Mouse (Mus musculus) midbrain, embryonic 11.5 days (tissue): Measurements from ENCODE around the gene Tbxas1. TPM values are rescaled to one million over a fixed set of nuclear protein-coding genes. Genes with fewer than 3 reads are reported as not detected.
A peak's percentile ranks its signal among the peaks of the same experiment; 100 is the strongest.

Experiments used
- ATAC-seq: fragments of 200-750 bp; cut with Nextera tagmentation; 2 replicates; pipeline ENCODE4 v1.8.0; 2017; ENCODE audit warnings: moderate TSS enrichment, moderate library complexity; ENCODE audit not compliant: low FRiP score
- DNase-seq: peaks from one replicate; pipeline ENCODE4 v3.0.0; 2015; ENCODE audit warnings: low spot score; ENCODE audit errors: missing footprints
- H3K27ac ChIP-seq: fragments of 300-500 bp; sonication (generic); 2 replicates; pipeline ENCODE4 v1.5.1; 2014; ENCODE audit warnings: low read depth, low read length
- H3K27me3 ChIP-seq: fragments of 300-500 bp; sonication (generic); 2 replicates; pipeline ENCODE4 v1.6.1; 2014; ENCODE audit warnings: mild to moderate bottlenecking, low read length, moderate library complexity, mixed read lengths; ENCODE audit not compliant: control insufficient read depth, insufficient read depth
- H3K36me3 ChIP-seq: fragments of 300-500 bp; sonication (generic); 2 replicates; pipeline ENCODE4 v1.6.1; 2014; ENCODE audit warnings: mild to moderate bottlenecking, low read length, moderate library complexity, mixed read lengths; ENCODE audit not compliant: control insufficient read depth, insufficient read depth
- H3K4me1 ChIP-seq: fragments of 300-500 bp; sonication (generic); 2 replicates; pipeline ENCODE4 v1.6.1; 2014; ENCODE audit warnings: low read length; ENCODE audit not compliant: control insufficient read depth, insufficient read depth
- H3K4me2 ChIP-seq: fragments of 300-500 bp; sonication (generic); 2 replicates; pipeline ENCODE4 v1.6.1; 2014; ENCODE audit warnings: mild to moderate bottlenecking, moderate library complexity
- H3K4me3 ChIP-seq: fragments of 300-500 bp; sonication (generic); 2 replicates; pipeline ENCODE4 v1.5.1; 2014; ENCODE audit warnings: low read depth, low read length
- H3K9ac ChIP-seq: fragments of 300-500 bp; sonication (generic); 2 replicates; pipeline ENCODE4 v1.6.1; 2014; ENCODE audit warnings: low read length
- H3K9me3 ChIP-seq: fragments of 300-500 bp; sonication (generic); 2 replicates; pipeline ENCODE4 v1.6.1; 2016; ENCODE audit warnings: low read length; ENCODE audit not compliant: control insufficient read depth
- WGBS: fragments of 180-500 bp; shearing (Covaris S2); extraction: QIAGEN DNeasy Blood & Tissue Kit; methylation state at CpG from one replicate; pipeline ENCODE4 v1.1.7; 2014; 5-methylcytosine and 5-hydroxymethylcytosine counted together
- polyA plus RNA-seq: library from polyadenylated mRNA; unstranded; fragments of >200 nt; fragmentation: Nextera tagmentation; extraction: Ambion mirVana; gene quantifications from 2 replicates; pipeline ENCODE4 v1.2.1, GENCODE M21; 2014

Tbxas1 gene
- polyA plus RNA-seq, 1 experiment from 2014 or later, result 1.5 TPM

DNA sequence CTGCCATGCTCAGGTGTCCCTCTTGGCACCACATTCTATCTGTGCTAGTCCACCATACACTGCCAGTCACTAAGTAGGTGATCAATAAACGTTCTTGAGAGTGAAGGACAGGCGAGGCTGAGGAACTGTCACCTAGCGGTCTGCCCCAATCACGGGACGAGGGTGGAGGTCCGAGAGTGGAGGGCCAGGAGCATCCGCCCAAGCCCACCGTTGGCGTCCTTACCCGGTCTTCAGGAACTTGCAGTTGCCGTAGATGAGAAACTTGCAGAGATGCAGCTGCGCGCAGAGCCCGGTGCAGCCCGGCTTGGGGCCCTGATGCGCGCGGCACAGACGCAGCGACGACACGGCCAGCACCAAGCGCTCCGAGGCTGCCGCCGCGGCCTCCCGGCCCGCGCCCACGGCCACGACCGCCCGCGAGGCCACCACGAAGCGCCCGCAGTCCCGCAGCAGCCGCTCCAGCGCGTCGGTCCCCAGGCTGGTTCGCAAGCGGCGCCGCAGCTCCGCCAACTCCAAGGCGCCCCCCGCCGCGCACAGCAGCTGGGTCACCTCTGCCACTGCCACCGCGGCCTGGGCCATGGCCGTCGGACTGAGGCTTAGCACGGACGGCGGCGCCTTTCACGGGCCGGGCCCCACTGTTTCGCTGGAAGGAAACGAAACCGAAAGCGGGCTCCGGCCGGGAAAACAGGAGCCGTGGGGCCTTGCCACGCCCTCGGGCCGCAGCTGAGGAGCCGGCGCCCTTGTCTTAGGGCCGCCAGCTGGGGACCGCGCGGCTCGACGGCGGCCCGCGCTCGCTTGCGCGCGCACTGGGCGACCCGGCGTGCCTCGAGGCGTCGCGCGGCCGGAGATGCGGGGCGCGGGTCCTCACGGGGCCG, 242.6 kb downstream of the Tbxas1 start, which contains the start of gene Parp12:
Parp12 (minus strand) TSS at position 766 of the 872 bp plus-strand sequence.
- Histone ChIP-seq H3K9me3 (0 out of 2 replicates have a peak, but pooled peaks cover 3% of the 10 kb centered on the region), H3K4me2 (peak within 1 kb of the TSS; percentile 52), H3K9ac (peak within 1 kb of the TSS; percentile 58), H3K4me1 (no peaks in the 10 kb centered on the region), H3K27me3 (peaks cover 30% of the 10 kb centered on the region), H3K36me3 (no peaks in the 10 kb centered on the region), H3K4me3 (peak within 1 kb of the TSS; percentile 57), H3K27ac (no peak within 1 kb of the TSS)
- ATAC-seq (peak; percentile 81), DNase-seq (peak; percentile 96)
- 3% methylated on average over 98 of the region's 101 CpGs for WGBS

DNA sequence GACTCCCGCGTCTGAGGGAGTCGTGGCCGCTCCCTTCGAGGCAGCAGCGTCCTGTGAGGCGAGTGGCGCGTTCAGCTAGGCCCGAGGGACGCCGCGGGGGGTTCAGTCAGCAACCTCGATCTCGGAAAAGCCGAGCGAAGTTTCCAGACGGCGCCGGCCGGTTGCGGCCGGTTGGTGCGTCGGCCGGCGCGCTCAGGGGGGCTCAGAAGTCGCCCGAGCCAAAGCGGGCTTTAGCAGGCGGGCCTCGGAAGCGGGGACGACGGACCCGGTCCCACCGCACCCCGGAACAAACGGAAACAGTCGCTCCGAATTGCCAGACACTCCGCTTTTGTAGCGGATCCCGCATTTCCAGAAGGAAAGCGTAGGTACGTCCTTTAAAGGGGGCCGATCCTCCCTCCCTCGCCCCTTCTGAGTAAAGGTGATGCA, 243.3 kb downstream of the Tbxas1 start:
- Histone ChIP-seq H3K27ac (no peak overlapping the region), H3K9me3 (0 out of 2 replicates have a peak, but pooled peaks cover 3% of the 10 kb centered on the region), H3K4me1 (no peaks in the 10 kb centered on the region), H3K4me2 (peak overlapping the region; percentile 52), H3K4me3 (peak overlapping the region; percentile 57), H3K36me3 (no peaks in the 10 kb centered on the region), H3K9ac (peak overlapping the region; percentile 58), H3K27me3 (peaks cover 30% of the 10 kb centered on the region)
- DNase-seq (peak; percentile 94), ATAC-seq (peak; percentile 16; the same call in 1 of the 2 replicates)
- WGBS, result 10% methylated on average over 49 of the region's 49 CpGs

DNA sequence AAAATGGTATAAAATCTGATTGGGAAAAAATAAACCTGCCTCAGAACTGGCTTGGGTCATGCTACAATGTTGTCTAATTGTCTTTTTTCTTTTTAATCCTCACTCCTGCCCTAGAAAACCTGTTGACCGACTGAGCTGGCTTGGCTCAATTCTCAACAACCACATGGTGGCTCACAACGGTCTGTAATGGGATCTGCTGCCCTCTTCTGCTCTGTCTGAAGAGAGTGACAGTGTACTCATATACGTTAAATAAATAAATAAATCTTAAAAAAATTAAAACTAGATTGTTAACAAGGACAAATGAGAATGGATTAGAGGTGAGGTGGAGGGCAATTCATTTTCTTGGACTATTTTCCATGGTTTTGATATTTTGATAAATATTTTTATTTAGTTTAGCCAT, 245.5 kb downstream of the Tbxas1 start:
- peaks cover 30% of the 10 kb centered on the region for H3K27me3 ChIP-seq
- H3K9me3 ChIP-seq, result 0 out of 2 replicates have a peak, but pooled peaks cover 3% of the 10 kb centered on the region
- H3K36me3 ChIP-seq, result no peaks in the 10 kb centered on the region
- H3K4me3 ChIP-seq, result no peak overlapping the region
- ATAC-seq (no peak), DNase-seq (no peak)
- H3K4me2 ChIP-seq, result no peak overlapping the region
- WGBS, result 66% methylated on average over 3 of the region's 3 CpGs
- no peak overlapping the region for H3K9ac ChIP-seq
- H3K4me1 ChIP-seq, result no peaks in the 10 kb centered on the region
- H3K27ac ChIP-seq, result no peak overlapping the region

DNA sequence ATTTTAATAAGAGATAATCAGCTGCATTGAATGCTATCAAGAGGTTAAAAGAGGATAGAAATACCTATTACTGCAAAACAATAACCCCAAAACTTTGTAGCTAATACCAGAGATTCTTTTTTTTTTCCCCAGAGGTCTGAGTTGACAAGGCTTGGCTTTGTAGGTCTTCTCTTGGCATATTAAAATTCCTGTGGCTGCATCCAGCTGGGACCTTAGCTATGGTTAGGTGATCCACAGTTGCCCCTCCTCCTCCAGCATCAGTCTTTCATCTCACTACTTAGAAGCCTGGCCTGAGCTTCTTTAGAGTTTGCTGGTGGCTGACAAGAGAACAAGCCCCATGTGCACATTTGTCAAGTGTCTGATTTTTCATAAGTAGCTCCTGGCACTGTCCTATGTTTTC, 249.5 kb downstream of the Tbxas1 start:
- Histone ChIP-seq H3K27me3 (no peaks in the 10 kb centered on the region), H3K4me2 (no peak overlapping the region), H3K4me1 (no peaks in the 10 kb centered on the region), H3K4me3 (no peak overlapping the region), H3K9me3 (no peaks in the 10 kb centered on the region), H3K9ac (no peak overlapping the region), H3K27ac (no peak overlapping the region), H3K36me3 (no peaks in the 10 kb centered on the region)
- ATAC-seq (no peak), DNase-seq (no peak)

DNA sequence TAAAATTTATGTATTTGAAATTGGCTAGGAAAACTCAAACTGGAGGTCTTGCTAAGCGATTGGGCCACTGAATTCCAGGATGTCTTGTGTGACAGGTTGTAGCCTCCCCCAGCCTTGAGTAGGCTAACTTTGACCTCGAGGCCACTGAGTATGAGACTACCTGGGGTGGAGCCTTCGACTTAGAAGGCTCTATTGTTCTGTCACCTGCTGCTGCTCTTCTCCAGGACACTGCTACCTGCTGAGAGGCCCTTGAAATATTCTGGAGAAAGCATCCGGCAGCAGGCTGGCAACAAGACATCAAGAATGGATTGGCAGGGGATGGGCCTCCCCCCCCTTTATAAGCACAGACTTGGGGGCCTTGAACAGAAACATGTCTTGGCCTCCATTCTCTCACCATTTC, 256.3 kb downstream of the Tbxas1 start:
- Histone ChIP-seq H3K27me3 (no peaks in the 10 kb centered on the region), H3K27ac (no peak overlapping the region), H3K4me3 (no peak overlapping the region), H3K4me1 (no peaks in the 10 kb centered on the region), H3K36me3 (peaks cover 10% of the 10 kb centered on the region), H3K4me2 (no peak overlapping the region), H3K9me3 (no peaks in the 10 kb centered on the region), H3K9ac (no peak overlapping the region)
- no peak for ATAC-seq
- WGBS, result 35% methylated on average over 4 of the region's 4 CpGs
- no peak for DNase-seq

DNA sequence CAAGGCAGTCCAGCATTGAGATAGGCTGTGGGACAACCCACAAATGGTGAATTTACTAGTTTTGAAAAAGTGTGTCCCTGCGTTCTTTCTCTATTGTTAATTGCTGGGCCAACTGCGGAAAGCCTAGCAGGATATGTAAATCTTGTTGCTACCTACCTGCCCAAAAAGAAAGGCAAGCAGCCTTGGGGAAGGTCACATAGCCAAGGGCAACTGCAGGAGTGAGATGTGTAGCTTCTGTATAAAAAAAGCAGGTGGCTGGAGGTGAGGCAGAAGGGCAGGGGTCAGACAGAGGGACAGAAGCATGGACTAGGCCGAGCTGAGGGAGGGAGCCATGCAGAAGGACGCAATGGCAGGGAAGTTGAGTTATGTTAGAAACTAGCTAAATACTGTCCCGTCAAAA, 257.4 kb downstream of the Tbxas1 start:
- H3K36me3 ChIP-seq, result peaks cover 10% of the 10 kb centered on the region
- WGBS, result 61% methylated on average over 5 of the region's 5 CpGs
- DNase-seq (no peak), ATAC-seq (no peak)
- no peak overlapping the region for H3K4me3 ChIP-seq
- H3K4me1 ChIP-seq, result no peaks in the 10 kb centered on the region
- H3K4me2 ChIP-seq, result no peak overlapping the region
- no peaks in the 10 kb centered on the region for H3K27me3 ChIP-seq
- H3K27ac ChIP-seq, result no peak overlapping the region
- H3K9ac ChIP-seq, result no peak overlapping the region
- H3K9me3 ChIP-seq, result no peaks in the 10 kb centered on the region

Other genes starting within 250 kb of the Tbxas1 start
- 0.07 and 0.11 TPM in 2 replicates for gene Klrg2, start 238.2 kb upstream of the Tbxas1 start, polyA plus RNA-seq
- gene Clec2l, start 212.3 kb upstream of the Tbxas1 start, polyA plus RNA-seq, result 2.1 and 2.2 TPM in 2 replicates
- gene Hipk2, start 761 bp downstream of the Tbxas1 start, polyA plus RNA-seq, result 25.2 and 25.8 TPM in 2 replicates
- 2.0 and 3.1 TPM in 2 replicates for gene Parp12, start 242.9 kb downstream of the Tbxas1 start, polyA plus RNA-seq